ENCODE assay signal across 13 mouse cellular contexts in the genomic region with DNA sequence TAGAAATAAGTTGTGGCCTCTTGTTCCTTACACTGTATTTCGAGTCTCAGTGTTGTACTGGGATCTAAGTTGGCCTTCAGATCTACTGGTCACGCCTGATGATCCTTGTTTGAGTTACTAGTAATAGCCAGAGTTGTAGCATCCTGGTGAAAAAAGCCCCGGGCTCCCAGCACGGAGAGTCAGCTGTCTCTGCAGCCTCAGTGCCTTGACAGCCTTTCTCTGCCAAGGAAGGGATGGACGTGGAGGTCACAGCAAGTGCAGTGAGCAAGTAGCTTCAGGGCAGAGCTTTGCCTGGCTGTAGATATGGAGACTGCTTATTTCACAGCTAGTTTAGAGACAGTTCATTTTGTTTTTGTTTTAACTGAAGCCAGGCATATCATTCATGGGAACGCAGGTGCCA. TPM values are rescaled to one million over a fixed set of nuclear protein-coding genes. Genes with fewer than 3 reads are reported as not detected.
DNase-seq lines count a peak whose midpoint lies in the region; ATAC-seq and TF ChIP-seq lines count a peak whose summit lies in the region.
"Had no signal": no experiment of that assay in that cellular context is flagged by ENCODE, and none has a peak within 500 bp of the region (broad histone marks: within the 10 kb centered on the region; RNA-seq: fewer than 3 reads in every experiment).

No protein-coding gene starts in this region.

- TF ChIP-seq POLR2A in limb, embryonic 14.5 days (IDR thresholded peaks at IDR 0.05; ENCODE audit: borderline replicate concordance, extremely low read depth, insufficient read depth, insufficient read length): no peak

- in situ Hi-C loops in Patski (cut with MboI; ENCODE audit: low pct_unique_long_range_greater_than_20kb): no loop called here

- POLR2A ChIA-PET in Patski (lab: Charles Lee): interaction anchor here (0.7 kb wide), 1 partner anchor 14 kb away, joined by 3 read pairs; no protein-coding TSS in a partner anchor

- peaks cover 37% of the 10 kb centered on the region for H3K4me1 ChIP-seq in heart, embryonic 15.5 days (replicated peaks)
- 0 out of 2 replicates have a peak, but pooled peaks cover 5% of the 10 kb centered on the region for H3K4me1 ChIP-seq in limb, embryonic 14.5 days (ENCODE audit: control insufficient read depth, insufficient read depth, low read length)
- no peaks in the 10 kb centered on the region for H3K4me1 ChIP-seq in limb, embryonic 10.5 days
- H3K4me1 ChIP-seq in forebrain, postnatal 0 days (ENCODE audit: insufficient read depth): no peaks in the 10 kb centered on the region

- no peak for TF ChIP-seq CTCF in Patski (IDR thresholded peaks at IDR 0.05)
- TF ChIP-seq CTCF in forebrain, postnatal 0 days (IDR thresholded peaks at IDR 0.05; ENCODE audit: low read depth): no peak

- no peak overlapping the region for H3K9ac ChIP-seq in heart, embryonic 15.5 days
- H3K9ac ChIP-seq in limb, embryonic 14.5 days (ENCODE audit: low read depth, low read length, severe bottlenecking): no peak overlapping the region
- H3K9ac ChIP-seq in forebrain, postnatal 0 days: no peak overlapping the region
- H3K9ac ChIP-seq: midbrain, embryonic 12.5 days had no signal

- peak overlapping the region; percentile 53; the same call in 1 of the 2 replicates for H3K27ac ChIP-seq in heart, embryonic 15.5 days
- no peak overlapping the region for H3K27ac ChIP-seq in limb, embryonic 14.5 days (replicated peaks; ENCODE audit: low read depth, low read length)
- H3K27ac ChIP-seq in limb, embryonic 10.5 days: no peak overlapping the region
- no peak overlapping the region for H3K27ac ChIP-seq in forebrain, postnatal 0 days (ENCODE audit: low read depth, low read length)
- H3K27ac ChIP-seq: midbrain, embryonic 12.5 days; stomach, postnatal 0 days had no signal

- H3K4me3 ChIP-seq in heart, embryonic 15.5 days: no peak overlapping the region
- no peak overlapping the region for H3K4me3 ChIP-seq in limb, embryonic 14.5 days (replicated peaks; ENCODE audit: low read length)
- H3K4me3 ChIP-seq in limb, embryonic 10.5 days: no peak overlapping the region
- no peak overlapping the region for H3K4me3 ChIP-seq in forebrain, postnatal 0 days (ENCODE audit: low read depth, low read length)
- H3K4me3 ChIP-seq: midbrain, embryonic 12.5 days had no signal

- H3K9me3 ChIP-seq in heart, embryonic 15.5 days (replicated peaks): no peaks in the 10 kb centered on the region
- H3K9me3 ChIP-seq in limb, embryonic 14.5 days (ENCODE audit: control insufficient read depth, low read length): no peaks in the 10 kb centered on the region
- no peaks in the 10 kb centered on the region for H3K9me3 ChIP-seq in limb, embryonic 10.5 days (replicated peaks)
- no peaks in the 10 kb centered on the region for H3K9me3 ChIP-seq in forebrain, postnatal 0 days (ENCODE audit: low read length)
- H3K9me3 ChIP-seq: midbrain, embryonic 12.5 days had no signal

- no peak for DNase-seq in heart, adult 11 months
- DNase-seq in limb, embryonic 14.5 days (ENCODE audit: low spot score): no peak
- DNase-seq in limb, embryonic 10.5 days (ENCODE audit: low spot score): no peak
- DNase-seq in Patski (ENCODE audit: low read depth, low spot score): no peak
- DNase-seq in gastrocnemius, postnatal 25 days: peak; percentile 32
- DNase-seq in forebrain, postnatal 0 days: no peak
- DNase-seq: cerebellum, adult 9-11 months; kidney, postnatal 25 days; right cerebral cortex, adult 18-20 months had no signal

- WGBS in heart, embryonic 15.5 days: 56% methylated on average over 6 of the region's 6 CpGs
- WGBS in limb, embryonic 14.5 days: 76% methylated on average over 6 of the region's 6 CpGs
- WGBS in limb, embryonic 10.5 days: 91% methylated on average over 6 of the region's 6 CpGs
- WGBS in forebrain, postnatal 0 days: 84% methylated on average over 6 of the region's 6 CpGs

- H3K4me2 ChIP-seq in heart, embryonic 15.5 days: no peak overlapping the region
- no peak overlapping the region for H3K4me2 ChIP-seq in limb, embryonic 14.5 days (replicated peaks; ENCODE audit: low read depth, low read length, severe bottlenecking)
- no peak overlapping the region for H3K4me2 ChIP-seq in forebrain, postnatal 0 days (ENCODE audit: low read depth)
- H3K4me2 ChIP-seq: midbrain, embryonic 12.5 days had no signal

- no peaks in the 10 kb centered on the region for H3K36me3 ChIP-seq in heart, embryonic 15.5 days
- H3K36me3 ChIP-seq in limb, embryonic 14.5 days (ENCODE audit: control insufficient read depth, insufficient read depth, low read length): no peaks in the 10 kb centered on the region
- 0 out of 2 replicates have a peak, but pooled peaks cover 3% of the 10 kb centered on the region for H3K36me3 ChIP-seq in limb, embryonic 10.5 days
- no peaks in the 10 kb centered on the region for H3K36me3 ChIP-seq in forebrain, postnatal 0 days (ENCODE audit: insufficient read depth)
- H3K36me3 ChIP-seq: midbrain, embryonic 12.5 days had no signal

- CTCF ChIA-PET in Patski (lab: Charles Lee): interaction anchor here (1.0 to 2.4 kb wide), 6 partner anchors 8 to 51 kb away, joined by 3 to 10 read pairs (median 6); no protein-coding TSS in a partner anchor

- no peak for ATAC-seq in heart, embryonic 15.5 days (replicated peaks; ENCODE audit: insufficient number of reproducible peaks, insufficient read depth, low FRiP score, low read depth)
- ATAC-seq in limb, embryonic 14.5 days (ENCODE audit: low FRiP score, low read depth): 0 out of 2 replicates have a peak, but pooled peaks have one; percentile 28
- peak; percentile 38 for ATAC-seq in Patski
- ATAC-seq in forebrain, postnatal 0 days: no peak
- ATAC-seq: CD4-positive, CD25-positive, alpha-beta regulatory T cell, adult 4 months had no signal

- no peaks in the 10 kb centered on the region for H3K27me3 ChIP-seq in heart, embryonic 15.5 days
- H3K27me3 ChIP-seq in limb, embryonic 14.5 days (ENCODE audit: control insufficient read depth, insufficient read depth, low read length): no peaks in the 10 kb centered on the region
- H3K27me3 ChIP-seq in limb, embryonic 10.5 days (ENCODE audit: low read depth, poor library complexity, severe bottlenecking): no peaks in the 10 kb centered on the region
- no peaks in the 10 kb centered on the region for H3K27me3 ChIP-seq in Patski
- no peaks in the 10 kb centered on the region for H3K27me3 ChIP-seq in forebrain, postnatal 0 days (ENCODE audit: insufficient read depth, low read length)
- H3K27me3 ChIP-seq: midbrain, embryonic 12.5 days had no signal

RNA-seq across cellular contexts. Expression of a gene that starts 56.6 kb away (rescaled TPM):
- polyA plus RNA-seq in heart, embryonic 15.5 days (2015; fragmentation: Nextera tagmentation; extraction: Ambion mirVana): 89.6 and 91.1 TPM in 2 replicates
- polyA plus RNA-seq in limb, embryonic 14.5 days (2012; rRNA removed): 48.5 and 50.5 TPM in 2 replicates
- polyA plus RNA-seq in limb, embryonic 14.5 days (2014; fragmentation: Nextera tagmentation; extraction: Ambion mirVana): 47.8 and 53.3 TPM in 2 replicates
- 79.5 and 90.1 TPM in 2 replicates for polyA plus RNA-seq in limb, embryonic 10.5 days (2016; fragmentation: Nextera tagmentation; extraction: Ambion mirVana)
- polyA plus RNA-seq in Patski (2021): 39.0 TPM
- total RNA-seq in gastrocnemius, postnatal 25 days (2021): 10 to 100 TPM; 42.9 to 45.4 TPM
- 134 and 168 TPM in 2 replicates for total RNA-seq in forebrain, postnatal 0 days (2014; rRNA removed)
- polyA plus RNA-seq in forebrain, postnatal 0 days (2015; fragmentation: Nextera tagmentation; extraction: Ambion mirVana): 36.8 and 67.3 TPM in 2 replicates

Comparison
In these comparisons a context has a peak if more than half of its experiments do, and no peak if none do; other contexts are left out.
1. ATAC-seq: peak in limb, embryonic 14.5 days (single experiment) and Patski (single experiment); none in heart, embryonic 15.5 days (single experiment) and forebrain, postnatal 0 days (single experiment).